Mouse (Mus musculus) midbrain, embryonic 13.5 days (tissue): ENCODE results near the gene Usp24. TPM values are rescaled to one million over a fixed set of nuclear protein-coding genes. Genes with fewer than 3 reads are reported as not detected.
A peak's percentile ranks its signal among the peaks of the same experiment; 100 is the strongest.

Experiments used
- ATAC-seq: fragments of 200-750 bp; cut with Nextera tagmentation; 2 replicates; pipeline ENCODE4 v1.8.0; 2017; ENCODE audit warnings: mild to moderate bottlenecking, moderate TSS enrichment, moderate library complexity
- H3K27ac ChIP-seq: fragments of 300-500 bp; sonication (generic); 2 replicates; pipeline ENCODE4 v1.5.1; 2015; ENCODE audit warnings: inconsistent platforms, mild to moderate bottlenecking, moderate library complexity
- H3K27me3 ChIP-seq: fragments of 300-500 bp; sonication (generic); 2 replicates; pipeline ENCODE4 v1.6.1; 2015; ENCODE audit warnings: mild to moderate bottlenecking, inconsistent platforms
- H3K36me3 ChIP-seq: fragments of 300-500 bp; sonication (generic); 2 replicates; pipeline ENCODE4 v1.6.1; 2015; ENCODE audit warnings: mild to moderate bottlenecking, inconsistent platforms
- H3K4me1 ChIP-seq: fragments of 300-500 bp; sonication (generic); replicated peaks from 2 replicates; pipeline ENCODE4 v1.6.1; 2015; ENCODE audit warnings: inconsistent platforms
- H3K4me2 ChIP-seq: fragments of 300-500 bp; sonication (generic); replicated peaks from 2 replicates; pipeline ENCODE4 v1.6.1; 2015; ENCODE audit warnings: moderate library complexity, mild to moderate bottlenecking, inconsistent platforms
- H3K4me3 ChIP-seq: fragments of 300-500 bp; sonication (generic); replicated peaks from 2 replicates; pipeline ENCODE4 v1.5.1; 2015; ENCODE audit warnings: mild to moderate bottlenecking, inconsistent platforms
- H3K9ac ChIP-seq: fragments of 300-500 bp; sonication (generic); replicated peaks from 2 replicates; pipeline ENCODE4 v1.6.1; 2015; ENCODE audit warnings: mild to moderate bottlenecking, inconsistent platforms
- H3K9me3 ChIP-seq: fragments of 300-500 bp; sonication (generic); 2 replicates; pipeline ENCODE4 v1.6.1; 2016; ENCODE audit warnings: mild to moderate bottlenecking, inconsistent platforms
- WGBS: fragments of 180-500 bp; shearing (Covaris S2); methylation state at CpG from one replicate; pipeline ENCODE4 v1.1.7; 2015; 5-methylcytosine and 5-hydroxymethylcytosine counted together
- polyA plus RNA-seq: library from polyadenylated mRNA; unstranded; fragments of >200 nt; fragmentation: Nextera tagmentation; extraction: Ambion mirVana; gene quantifications from 2 replicates; pipeline ENCODE4 v1.2.1, GENCODE M21; 2015

The Usp24 gene
- polyA plus RNA-seq: 7.5 and 9.1 TPM in 2 replicates

- peak within 1 kb of the TSS; percentile 90 for H3K4me2 ChIP-seq
- peak; percentile 93 for ATAC-seq
- no peaks in the 10 kb centered on the region for H3K27me3 ChIP-seq
- under 1% methylated on average over 56 of the region's 60 CpGs for WGBS
- H3K9ac ChIP-seq: peak within 1 kb of the TSS; percentile 92
- H3K9me3 ChIP-seq: no peaks in the 10 kb centered on the region
- peak within 1 kb of the TSS; percentile 94 for H3K4me3 ChIP-seq
- peaks cover 40% of the 10 kb centered on the region for H3K4me1 ChIP-seq
- no peaks in the 10 kb centered on the region for H3K36me3 ChIP-seq
- H3K27ac ChIP-seq: peak within 1 kb of the TSS; percentile 94
Observed at GRCm38 (mm10) chr4:106315921-106316350, at the start of gene Usp24. Gene Usp24 (plus strand): TSS chr4:106316213.

GRCm38 (mm10) chr4:106276937-106277336 is 39.1 kb upstream of the Usp24 start:
- Histone ChIP-seq H3K36me3 (no peaks in the 10 kb centered on the region), H3K4me3 (no peak overlapping the region), H3K27me3 (no peaks in the 10 kb centered on the region), H3K9me3 (no peaks in the 10 kb centered on the region), H3K27ac (no peak overlapping the region), H3K9ac (no peak overlapping the region), H3K4me1 (no peaks in the 10 kb centered on the region), H3K4me2 (no peak overlapping the region)
- 75% methylated on average over 2 of the region's 2 CpGs for WGBS
- ATAC-seq: no peak

GRCm38 (mm10) chr4:106279177-106279576 is 36.8 kb upstream of the Usp24 start:
- Histone ChIP-seq H3K4me1 (no peaks in the 10 kb centered on the region), H3K36me3 (no peaks in the 10 kb centered on the region), H3K27me3 (no peaks in the 10 kb centered on the region), H3K9ac (no peak overlapping the region), H3K4me3 (no peak overlapping the region), H3K27ac (no peak overlapping the region), H3K9me3 (no peaks in the 10 kb centered on the region), H3K4me2 (no peak overlapping the region)
- ATAC-seq: no peak
- WGBS: 36% methylated on average over 4 of the region's 4 CpGs

GRCm38 (mm10) chr4:106281128-106281491 is 34.9 kb upstream of the Usp24 start:
- no peaks in the 10 kb centered on the region for H3K4me1 ChIP-seq
- H3K27me3 ChIP-seq: no peaks in the 10 kb centered on the region
- H3K36me3 ChIP-seq: no peaks in the 10 kb centered on the region
- no peak overlapping the region for H3K4me2 ChIP-seq
- no peak overlapping the region for H3K27ac ChIP-seq
- H3K9me3 ChIP-seq: no peaks in the 10 kb centered on the region
- no peak overlapping the region for H3K4me3 ChIP-seq
- ATAC-seq: no peak
- WGBS: 88% methylated on average over 2 of the region's 2 CpGs
- H3K9ac ChIP-seq: no peak overlapping the region

- H3K4me3 ChIP-seq: no peak overlapping the region
- H3K9ac ChIP-seq: no peak overlapping the region
- no peaks in the 10 kb centered on the region for H3K36me3 ChIP-seq
- H3K4me2 ChIP-seq: no peak overlapping the region
- WGBS: 69% methylated on average over 8 of the region's 8 CpGs
- no peaks in the 10 kb centered on the region for H3K9me3 ChIP-seq
- no peak overlapping the region for H3K27ac ChIP-seq
- no peaks in the 10 kb centered on the region for H3K4me1 ChIP-seq
- no peak for ATAC-seq
- no peaks in the 10 kb centered on the region for H3K27me3 ChIP-seq
Observed at GRCm38 (mm10) chr4:106281492-106282122, 34.4 kb upstream of the Usp24 start.

- no peak overlapping the region for H3K9ac ChIP-seq
- H3K4me1 ChIP-seq: no peaks in the 10 kb centered on the region
- WGBS: 90% methylated on average over 3 of the region's 3 CpGs
- no peaks in the 10 kb centered on the region for H3K36me3 ChIP-seq
- H3K27ac ChIP-seq: no peak overlapping the region
- H3K9me3 ChIP-seq: no peaks in the 10 kb centered on the region
- no peak overlapping the region for H3K4me3 ChIP-seq
- ATAC-seq: no peak
- H3K27me3 ChIP-seq: no peaks in the 10 kb centered on the region
- H3K4me2 ChIP-seq: no peak overlapping the region
Observed at GRCm38 (mm10) chr4:106282123-106282510, 33.9 kb upstream of the Usp24 start.

GRCm38 (mm10) chr4:106286958-106287743 is 28.9 kb upstream of the Usp24 start:
- no peaks in the 10 kb centered on the region for H3K27me3 ChIP-seq
- no peak overlapping the region for H3K9ac ChIP-seq
- H3K4me2 ChIP-seq: no peak overlapping the region
- H3K36me3 ChIP-seq: no peaks in the 10 kb centered on the region
- whole genome bisulfite sequencing: 86% methylated on average over 4 of the region's 4 CpGs
- H3K27ac ChIP-seq: no peak overlapping the region
- no peaks in the 10 kb centered on the region for H3K9me3 ChIP-seq
- no peak overlapping the region for H3K4me3 ChIP-seq
- H3K4me1 ChIP-seq: no peaks in the 10 kb centered on the region
- ATAC-seq: no peak

GRCm38 (mm10) chr4:106290201-106290600 is 25.8 kb upstream of the Usp24 start:
- no peaks in the 10 kb centered on the region for H3K27me3 ChIP-seq
- WGBS: 76% methylated on average over 2 of the region's 2 CpGs

GRCm38 (mm10) chr4:106292823-106293222 is 23.2 kb upstream of the Usp24 start:
- Histone ChIP-seq H3K27ac (no peak overlapping the region), H3K4me2 (no peak overlapping the region), H3K9me3 (no peaks in the 10 kb centered on the region), H3K4me1 (no peaks in the 10 kb centered on the region), H3K36me3 (no peaks in the 10 kb centered on the region), H3K27me3 (no peaks in the 10 kb centered on the region), H3K9ac (no peak overlapping the region), H3K4me3 (no peak overlapping the region)
- ATAC-seq: no peak
- WGBS: 95% methylated on average over 4 of the region's 4 CpGs

More at GRCm38 (mm10) chr4:106290201-106290600, 25.8 kb upstream of the Usp24 start:
- H3K36me3 ChIP-seq: no peaks in the 10 kb centered on the region
- no peak overlapping the region for H3K4me3 ChIP-seq
- no peak overlapping the region for H3K9ac ChIP-seq
- no peak overlapping the region for H3K4me2 ChIP-seq
- H3K4me1 ChIP-seq: no peaks in the 10 kb centered on the region
- H3K9me3 ChIP-seq: no peaks in the 10 kb centered on the region
- H3K27ac ChIP-seq: no peak overlapping the region
- no peak for ATAC-seq

- no peak for ATAC-seq
- Histone ChIP-seq H3K27me3 (no peaks in the 10 kb centered on the region), H3K4me2 (no peak overlapping the region), H3K9me3 (no peaks in the 10 kb centered on the region), H3K27ac (no peak overlapping the region), H3K4me1 (no peaks in the 10 kb centered on the region), H3K4me3 (no peak overlapping the region), H3K36me3 (no peaks in the 10 kb centered on the region), H3K9ac (no peak overlapping the region)
- WGBS: 86% methylated on average over 6 of the region's 6 CpGs
Observed at GRCm38 (mm10) chr4:106293378-106294090, 22.5 kb upstream of the Usp24 start.

- 80% methylated on average over 4 of the region's 4 CpGs for WGBS
- Histone ChIP-seq H3K9me3 (no peaks in the 10 kb centered on the region), H3K4me3 (no peak overlapping the region), H3K36me3 (no peaks in the 10 kb centered on the region), H3K27me3 (no peaks in the 10 kb centered on the region), H3K4me2 (no peak overlapping the region), H3K9ac (no peak overlapping the region), H3K4me1 (no peaks in the 10 kb centered on the region), H3K27ac (no peak overlapping the region)
- ATAC-seq: no peak
Observed at GRCm38 (mm10) chr4:106295696-106296095, 20.3 kb upstream of the Usp24 start.

GRCm38 (mm10) chr4:106296412-106297086 is 19.5 kb upstream of the Usp24 start:
- ATAC-seq: no peak
- Histone ChIP-seq H3K27ac (no peak overlapping the region), H3K9me3 (no peaks in the 10 kb centered on the region), H3K4me3 (no peak overlapping the region), H3K27me3 (no peaks in the 10 kb centered on the region), H3K4me1 (no peaks in the 10 kb centered on the region), H3K36me3 (no peaks in the 10 kb centered on the region), H3K4me2 (no peak overlapping the region), H3K9ac (no peak overlapping the region)
- WGBS: 87% methylated on average over 7 of the region's 7 CpGs
